Mouse (Mus musculus) embryonic fibroblast, embryonic 13.5 days (primary cell): ENCODE data around the gene Vstm2l.

Experiments used
- CTCF ChIP-seq: IDR thresholded peaks from 2 replicates; pipeline ENCODE4 v1.5.1; 2011; ENCODE audit warnings: mild to moderate bottlenecking, control low read depth, low read length, moderate library complexity, borderline replicate concordance; ENCODE audit not compliant: insufficient read depth
- POLR2A ChIP-seq: IDR thresholded peaks from 2 replicates; pipeline ENCODE4 v1.6.1; 2011; ENCODE audit warnings: low read depth, mild to moderate bottlenecking, control low read depth, low read length, moderate library complexity

DNA sequence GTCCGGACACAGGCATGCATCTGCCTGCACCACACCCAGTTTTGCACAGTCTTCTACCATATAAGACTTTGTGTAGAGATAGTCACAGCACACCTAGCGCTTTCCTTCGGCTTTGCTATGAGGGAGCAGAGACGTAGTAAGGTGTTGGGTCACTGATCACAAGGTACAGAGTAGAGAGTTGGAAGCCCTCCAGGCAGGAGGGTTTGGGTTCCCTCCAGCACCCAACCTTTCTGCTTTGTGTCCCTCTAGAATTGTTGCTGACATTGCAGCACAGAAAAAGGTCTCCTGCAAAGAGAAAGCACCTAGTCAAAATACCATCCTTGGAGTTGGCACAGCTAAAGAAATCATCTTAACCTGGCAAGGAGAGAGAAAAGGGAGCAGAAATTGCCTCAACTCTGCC lies 78.0 kb downstream of the Vstm2l start:
- TF ChIP-seq POLR2A (no peak), CTCF (no peak)
